Mouse (Mus musculus): Measurements from ENCODE around the gene Ugt1a1. TPM values are rescaled to one million over a fixed set of nuclear protein-coding genes. Genes with fewer than 3 reads are reported as not detected.

Gene Ugt1a1
- total and polyA plus RNA-seq, 2 experiments from 2014 or later = 0.09 to 0.42 TPM

DNA sequence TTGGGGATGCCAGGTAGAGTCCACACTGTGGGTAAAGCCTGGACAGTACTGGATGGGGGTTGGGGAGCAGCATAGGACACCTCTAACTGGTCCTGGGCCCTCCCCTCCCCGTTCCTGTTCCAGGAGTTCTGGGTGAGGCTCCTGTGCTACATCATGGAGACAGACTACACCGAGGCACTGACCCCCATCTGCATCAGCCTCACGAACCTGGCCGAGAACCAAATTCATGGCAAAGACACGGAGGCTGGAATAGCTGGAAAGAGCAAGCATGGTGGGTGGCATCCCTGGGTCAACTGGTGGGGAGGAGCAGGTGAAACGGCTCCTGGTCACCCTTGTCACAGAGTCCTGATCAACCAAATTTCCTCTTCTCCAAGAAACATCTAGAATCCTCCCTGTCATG, 27.0 kb downstream of the Ugt1a1 start:
- no peaks in the 10 kb centered on the region for H3K36me3 ChIP-seq (ENCODE audit: insufficient read depth, low read length)
- no peak overlapping the region for H3K4me2 ChIP-seq (ENCODE audit: low read depth, low read length)
- no peaks in the 10 kb centered on the region for H3K27me3 ChIP-seq (ENCODE audit: insufficient read depth, low read length)
- no peak for DNase-seq (ENCODE audit: low spot score)
- no peak for TF ChIP-seq CTCF (IDR thresholded peaks at IDR 0.05; ENCODE audit: low read depth)
- 75% methylated on average over 6 of the region's 6 CpGs for WGBS
- H3K9ac ChIP-seq (replicated peaks; ENCODE audit: low read length) = no peak overlapping the region
- ATAC-seq = 0 out of 2 replicates have a peak, but pooled peaks have one; percentile 10
- no peak overlapping the region for H3K27ac ChIP-seq
- H3K4me1 ChIP-seq (ENCODE audit: insufficient read depth, low read length) = no peaks in the 10 kb centered on the region
- H3K9me3 ChIP-seq (ENCODE audit: low read length) = peaks cover 97% of the 10 kb centered on the region
- H3K4me3 ChIP-seq (ENCODE audit: low read length) = no peak overlapping the region

DNA sequence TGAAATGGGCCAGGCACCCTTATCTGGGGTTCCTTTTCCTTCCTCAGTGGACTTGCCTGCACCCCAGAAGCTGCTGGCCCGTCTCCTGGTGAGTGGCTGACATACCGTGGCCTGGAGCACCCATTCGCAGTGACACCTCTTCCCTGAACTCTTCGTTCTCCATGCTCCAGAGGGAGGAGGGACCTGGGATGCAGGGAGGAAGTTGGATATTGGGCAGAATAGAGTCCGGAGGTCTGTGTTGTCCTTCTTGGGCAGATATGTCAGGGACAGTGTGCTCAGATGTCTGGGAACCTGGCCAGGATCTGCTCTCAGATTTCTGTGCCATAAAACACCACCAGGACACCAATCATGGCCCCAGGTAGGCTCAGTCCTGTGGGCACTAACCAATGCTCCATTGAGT, 28.3 kb downstream of the Ugt1a1 start:
- H3K27ac ChIP-seq = no peak overlapping the region
- ATAC-seq (no peak), DNase-seq (ENCODE audit: low spot score) (no peak)
- no peaks in the 10 kb centered on the region for H3K27me3 ChIP-seq (ENCODE audit: insufficient read depth, low read length)
- 75% methylated on average over 5 of the region's 5 CpGs for WGBS
- H3K4me2 ChIP-seq (ENCODE audit: low read depth, low read length) = no peak overlapping the region
- no peak overlapping the region for H3K4me3 ChIP-seq (ENCODE audit: low read length)
- no peak overlapping the region for H3K9ac ChIP-seq (replicated peaks; ENCODE audit: low read length)
- no peak for TF ChIP-seq CTCF (IDR thresholded peaks at IDR 0.05; ENCODE audit: low read depth)
- H3K36me3 ChIP-seq (ENCODE audit: insufficient read depth, low read length) = no peaks in the 10 kb centered on the region
- H3K4me1 ChIP-seq (ENCODE audit: insufficient read depth, low read length) = no peaks in the 10 kb centered on the region
- peaks cover 97% of the 10 kb centered on the region for H3K9me3 ChIP-seq (ENCODE audit: low read length)

DNA sequence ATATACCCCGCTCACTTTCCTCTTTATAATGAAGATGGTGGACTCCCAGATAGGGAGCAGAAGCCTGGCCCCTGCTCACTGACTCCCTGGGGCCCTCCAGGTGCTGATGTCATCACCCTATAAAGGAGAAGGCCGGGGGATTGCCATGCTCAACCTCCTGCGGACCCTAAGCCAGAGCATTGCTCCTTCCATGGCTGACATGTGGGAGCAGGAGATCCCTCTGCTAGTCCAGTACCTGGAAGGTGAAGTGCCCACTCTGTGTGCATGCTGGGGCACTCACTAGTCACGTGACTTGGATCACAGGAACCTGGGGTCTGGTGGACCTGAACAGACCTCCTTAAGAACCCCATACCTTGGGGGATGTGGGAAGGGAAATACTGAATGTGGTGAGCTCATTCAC, 28.8 kb downstream of the Ugt1a1 start:
- ATAC-seq (no peak), DNase-seq (ENCODE audit: low spot score) (no peak)
- H3K4me3 ChIP-seq (ENCODE audit: low read length) = no peak overlapping the region
- no peaks in the 10 kb centered on the region for H3K27me3 ChIP-seq (ENCODE audit: insufficient read depth, low read length)
- no peak overlapping the region for H3K9ac ChIP-seq (replicated peaks; ENCODE audit: low read length)
- no peak for TF ChIP-seq CTCF (IDR thresholded peaks at IDR 0.05; ENCODE audit: low read depth)
- no peaks in the 10 kb centered on the region for H3K4me1 ChIP-seq (ENCODE audit: insufficient read depth, low read length)
- H3K27ac ChIP-seq = no peak overlapping the region
- H3K4me2 ChIP-seq (ENCODE audit: low read depth, low read length) = no peak overlapping the region
- 71% methylated on average over 4 of the region's 4 CpGs for WGBS
- peaks cover 97% of the 10 kb centered on the region for H3K9me3 ChIP-seq (ENCODE audit: low read length)
- H3K36me3 ChIP-seq (ENCODE audit: insufficient read depth, low read length) = no peaks in the 10 kb centered on the region

DNA sequence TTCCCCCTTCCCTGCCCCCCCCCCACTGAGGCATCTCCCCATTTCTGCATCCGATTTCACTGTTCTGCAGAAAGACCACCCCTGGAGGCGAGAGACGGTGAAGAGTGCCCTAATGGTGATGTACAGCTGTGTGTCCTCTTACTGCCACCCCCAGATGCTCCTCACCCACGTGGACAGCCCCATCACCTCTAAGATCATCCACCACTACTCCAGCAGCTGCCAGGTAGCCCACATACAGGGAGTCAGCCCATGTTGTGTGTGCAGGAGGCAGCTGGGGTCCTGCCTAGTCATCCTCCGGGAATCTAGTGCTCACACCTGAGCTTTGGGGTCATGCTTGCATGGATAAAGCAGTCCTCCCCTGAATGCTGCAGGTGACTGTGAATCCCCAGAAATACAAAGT, 32.1 kb downstream of the Ugt1a1 start:
- no peak for TF ChIP-seq CTCF (IDR thresholded peaks at IDR 0.05; ENCODE audit: low read depth)
- Histone ChIP-seq H3K4me1 (ENCODE audit: insufficient read depth, low read length) (no peaks in the 10 kb centered on the region), H3K27me3 (ENCODE audit: insufficient read depth, low read length) (no peaks in the 10 kb centered on the region), H3K4me3 (ENCODE audit: low read length) (no peak overlapping the region), H3K36me3 (ENCODE audit: insufficient read depth, low read length) (no peaks in the 10 kb centered on the region), H3K9me3 (ENCODE audit: low read length) (peaks cover 99% of the 10 kb centered on the region), H3K27ac (no peak overlapping the region), H3K4me2 (ENCODE audit: low read depth, low read length) (no peak overlapping the region), H3K9ac (replicated peaks; ENCODE audit: low read length) (no peak overlapping the region)
- DNase-seq (ENCODE audit: low spot score) (no peak), ATAC-seq (no peak)
- WGBS = 63% methylated on average over 5 of the region's 5 CpGs

DNA sequence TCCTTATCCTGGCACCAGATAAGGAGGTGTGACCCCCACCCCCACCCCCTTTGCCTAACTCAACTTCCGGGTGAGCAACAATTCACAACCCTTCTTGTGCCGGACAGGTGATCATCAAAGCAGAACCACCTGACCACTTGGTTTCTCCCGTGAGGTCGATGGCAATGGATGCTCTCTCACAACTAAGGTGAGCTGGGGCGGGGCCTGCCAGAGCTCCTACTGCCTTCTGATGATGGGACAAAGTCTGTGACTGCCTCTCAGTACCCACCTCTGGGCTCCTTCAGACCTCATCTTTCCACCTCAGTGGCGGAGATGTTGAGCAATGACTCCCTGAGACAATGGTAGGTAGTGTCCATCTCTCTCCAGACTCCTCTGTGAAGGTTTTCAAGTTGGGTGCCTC, 34.1 kb downstream of the Ugt1a1 start:
- Histone ChIP-seq H3K4me1 (ENCODE audit: insufficient read depth, low read length) (no peaks in the 10 kb centered on the region), H3K27ac (no peak overlapping the region), H3K4me2 (ENCODE audit: low read depth, low read length) (no peak overlapping the region), H3K27me3 (ENCODE audit: insufficient read depth, low read length) (no peaks in the 10 kb centered on the region), H3K4me3 (ENCODE audit: low read length) (no peak overlapping the region), H3K36me3 (ENCODE audit: insufficient read depth, low read length) (no peaks in the 10 kb centered on the region), H3K9ac (replicated peaks; ENCODE audit: low read length) (no peak overlapping the region), H3K9me3 (ENCODE audit: low read length) (peaks cover 99% of the 10 kb centered on the region)
- ATAC-seq (no peak), DNase-seq (ENCODE audit: low spot score) (no peak)
- no peak for TF ChIP-seq CTCF (IDR thresholded peaks at IDR 0.05; ENCODE audit: low read depth)
- 78% methylated on average over 6 of the region's 6 CpGs for WGBS

DNA sequence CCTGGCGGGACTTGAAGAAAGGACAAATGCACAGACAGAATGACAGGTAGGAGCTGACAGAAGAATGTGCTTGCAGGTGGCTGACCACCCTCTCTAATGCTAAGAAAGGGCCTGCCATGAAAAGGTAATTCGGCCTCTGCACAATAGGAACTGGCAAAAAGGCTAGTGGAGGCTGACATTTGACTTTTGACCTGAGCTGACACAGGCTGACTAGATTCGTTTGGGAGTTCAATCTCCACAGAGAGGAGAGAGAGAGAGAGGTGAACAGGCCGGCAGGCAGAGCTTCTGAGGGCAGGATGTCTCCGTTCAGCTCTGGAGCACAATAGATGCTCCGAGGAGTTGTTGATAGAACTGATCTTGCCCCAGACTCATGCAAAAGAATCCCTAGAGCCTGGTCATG, 34.6 kb downstream of the Ugt1a1 start:
- DNase-seq (ENCODE audit: low spot score) = no peak
- Histone ChIP-seq H3K27ac (no peak overlapping the region), H3K9me3 (ENCODE audit: low read length) (peaks cover 98% of the 10 kb centered on the region), H3K4me1 (ENCODE audit: insufficient read depth, low read length) (no peaks in the 10 kb centered on the region), H3K36me3 (ENCODE audit: insufficient read depth, low read length) (no peaks in the 10 kb centered on the region), H3K4me2 (ENCODE audit: low read depth, low read length) (no peak overlapping the region), H3K9ac (replicated peaks; ENCODE audit: low read length) (no peak overlapping the region), H3K27me3 (ENCODE audit: insufficient read depth, low read length) (no peaks in the 10 kb centered on the region), H3K4me3 (ENCODE audit: low read length) (no peak overlapping the region)
- no peak for TF ChIP-seq CTCF (IDR thresholded peaks at IDR 0.05; ENCODE audit: low read depth)
- no peak for ATAC-seq
- 44% methylated on average over 6 of the region's 6 CpGs for WGBS

DNA sequence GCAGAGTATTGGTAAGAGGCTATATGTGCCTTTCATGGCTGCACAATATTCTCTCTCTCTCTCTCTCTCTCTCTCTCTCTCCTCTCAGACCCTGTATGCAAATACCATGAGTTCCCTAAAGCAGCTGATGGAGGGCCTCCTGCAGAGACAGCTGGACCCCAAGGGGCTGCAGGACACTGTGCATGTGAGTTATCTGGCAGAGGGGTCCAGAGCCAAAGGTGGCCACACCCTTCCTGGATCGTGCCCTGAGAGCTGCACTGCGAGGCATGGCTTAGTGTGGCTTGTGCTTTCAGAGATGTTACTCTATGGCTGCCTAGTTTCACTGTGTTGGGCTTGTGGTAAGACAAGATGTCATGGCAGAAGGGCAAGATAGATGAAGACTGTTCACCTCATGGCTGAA, 35.9 kb downstream of the Ugt1a1 start:
- WGBS = 46% methylated on average over 2 of the region's 2 CpGs
- ATAC-seq = no peak
- no peak for TF ChIP-seq CTCF (IDR thresholded peaks at IDR 0.05; ENCODE audit: low read depth)
- no peak for DNase-seq (ENCODE audit: low spot score)
- Histone ChIP-seq H3K36me3 (ENCODE audit: insufficient read depth, low read length) (no peaks in the 10 kb centered on the region), H3K27me3 (ENCODE audit: insufficient read depth, low read length) (no peaks in the 10 kb centered on the region), H3K9ac (replicated peaks; ENCODE audit: low read length) (no peak overlapping the region), H3K27ac (no peak overlapping the region), H3K4me1 (ENCODE audit: insufficient read depth, low read length) (no peaks in the 10 kb centered on the region), H3K4me3 (ENCODE audit: low read length) (no peak overlapping the region), H3K4me2 (ENCODE audit: low read depth, low read length) (no peak overlapping the region), H3K9me3 (ENCODE audit: low read length) (peaks cover 94% of the 10 kb centered on the region)

All from hindbrain, postnatal 0 days (tissue).